Mouse (Mus musculus) liver, embryonic 14.5 days (tissue): ENCODE results near the gene Fam131a.

Experiments used
- CTCF ChIP-seq: IDR thresholded peaks from 2 replicates; pipeline ENCODE4 v1.5.1; 2016; ENCODE audit warnings: antibody characterized with exemption, low read depth, control low read depth
- EP300 ChIP-seq: IDR thresholded peaks from 2 replicates; pipeline ENCODE4 v1.6.1; 2016; ENCODE audit warnings: antibody characterized with exemption, low read depth

DNA sequence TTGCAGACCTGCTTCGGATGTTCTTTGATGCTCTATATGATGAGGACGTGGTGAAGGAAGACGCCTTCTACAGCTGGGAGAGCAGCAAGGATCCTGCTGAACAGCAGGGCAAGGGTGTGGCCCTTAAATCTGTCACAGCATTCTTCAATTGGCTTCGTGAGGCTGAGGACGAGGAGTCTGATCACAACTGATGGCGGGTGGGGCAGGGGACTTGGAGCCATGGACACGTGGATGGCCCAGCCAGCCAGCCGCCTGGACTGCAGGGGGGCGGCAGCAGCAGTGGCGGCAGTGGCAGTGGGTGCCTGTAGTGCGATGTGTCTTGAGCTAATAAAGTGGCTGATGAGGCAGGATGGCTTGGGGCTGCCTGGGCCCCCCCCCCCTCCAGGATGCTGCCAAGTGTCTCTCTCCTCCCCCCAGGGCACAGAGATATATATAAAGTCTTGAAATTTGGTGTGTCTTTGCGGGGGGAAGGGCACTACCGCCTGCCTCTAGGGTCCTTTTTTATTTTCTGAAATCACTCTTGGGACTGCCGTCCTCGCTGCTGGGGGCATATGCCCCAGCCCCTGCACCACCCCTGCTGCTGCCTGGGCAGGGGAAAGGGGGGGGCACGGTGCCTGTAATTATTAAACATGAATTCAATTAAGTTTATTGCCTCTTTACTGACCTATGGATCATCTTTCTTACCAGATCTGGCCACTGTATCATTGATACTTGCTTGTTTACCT is 638 bp upstream of the Fam131a start:
- TF ChIP-seq EP300 (no peak), CTCF (no peak)
